Mouse (Mus musculus) megakaryocyte progenitor cell, adult 5-6 weeks (primary cell): Measurements from ENCODE around the gene Gm14862. TPM values are rescaled to one million over a fixed set of nuclear protein-coding genes. Genes with fewer than 3 reads are reported as not detected.
"Not testable (repeated sequence)": the region's sequence is repeated elsewhere in the genome, so short reads cannot be mapped to it uniquely, and the experiment has no call there.

Source experiments
- ATAC-seq: replicated peaks from 2 replicates; pipeline ENCODE4 v1.8.0; 2016; ENCODE audit warnings: mild to moderate bottlenecking, moderate TSS enrichment, inconsistent platforms; ENCODE audit not compliant: poor library complexity
- total RNA-seq, 2 experiments: library from RNA; stranded (forward) in 1 of 2; stranded (reverse) in 1 of 2; fragments of 157-497, 149-512 nt in 1 of 2; fragments of 200-1000 nt in 1 of 2; gene quantifications; 2 replicates each; pipeline versions ENCODE4 v1.2.3 to v1.2.4; 2015 to 2017

Gene Gm14862
- total RNA-seq (2015) (not detected in 2 replicates), total RNA-seq (2017) (not detected in 2 replicates)

DNA sequence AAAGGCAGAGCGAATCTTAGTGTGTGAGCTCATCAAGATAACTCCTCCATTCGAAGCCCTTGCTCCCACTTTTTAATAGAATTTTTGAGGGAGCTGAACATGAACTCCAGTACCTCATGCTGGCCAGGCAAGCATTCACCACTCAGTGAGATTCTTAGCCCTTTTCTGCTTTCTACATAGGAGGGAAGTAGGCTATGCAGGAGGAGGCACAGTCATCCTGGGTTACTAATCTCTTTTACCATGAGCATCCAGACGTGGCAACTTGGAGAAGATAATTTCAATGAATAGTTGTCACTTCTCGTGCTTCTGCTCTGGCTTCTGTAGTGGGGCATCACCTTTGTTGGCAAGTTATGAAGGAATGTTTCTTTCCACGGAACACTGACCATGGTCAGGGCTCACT lies at the start of gene Gm14862:
Gene Gm14862, minus strand, starts transcription at position 134 of the 400 bp plus-strand sequence.
- peak; percentile 60 for ATAC-seq

DNA sequence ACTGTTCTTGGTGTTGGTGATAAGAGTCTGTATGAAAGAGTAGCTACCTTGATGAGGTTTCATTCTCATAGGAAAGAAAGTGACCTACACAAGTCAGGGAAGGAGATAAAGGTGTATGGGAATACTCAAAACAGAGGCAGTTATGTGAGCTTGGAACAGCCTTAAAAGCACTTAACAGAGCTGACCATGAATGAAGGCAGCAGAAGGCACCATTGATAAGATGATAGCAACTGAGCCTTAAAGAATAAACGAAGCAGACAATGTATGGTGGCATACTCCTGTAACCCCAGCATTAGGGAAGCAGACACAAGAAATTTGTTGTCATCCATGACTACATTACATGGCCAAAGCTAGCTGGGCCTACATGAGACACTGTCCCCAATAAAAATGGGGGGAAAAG lies 46.8 kb upstream of the Gm14862 start:
- 0 out of 2 replicates have a peak, but pooled peaks have one; percentile 24 for ATAC-seq

DNA sequence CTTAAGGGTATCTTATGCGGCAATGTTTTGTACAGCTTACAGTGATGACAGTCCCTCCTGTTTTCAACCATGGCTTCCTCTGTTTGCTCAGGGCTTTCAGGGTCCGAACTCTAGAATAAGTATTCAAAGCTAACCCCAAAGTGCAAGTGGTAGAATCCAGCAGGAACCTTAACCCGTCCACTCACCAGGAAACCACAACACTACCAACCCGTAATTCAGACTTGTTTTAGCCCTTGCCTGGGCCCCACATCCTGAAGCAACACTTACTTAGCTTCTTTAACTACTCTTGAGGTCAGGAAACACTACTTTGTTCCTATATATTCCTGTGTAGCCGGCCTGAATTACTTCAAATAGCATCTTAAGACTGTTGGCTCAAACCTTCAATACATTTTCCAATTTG lies 46.1 kb upstream of the Gm14862 start:
- ATAC-seq: no peak; the same call in 1 of the 2 replicates

DNA sequence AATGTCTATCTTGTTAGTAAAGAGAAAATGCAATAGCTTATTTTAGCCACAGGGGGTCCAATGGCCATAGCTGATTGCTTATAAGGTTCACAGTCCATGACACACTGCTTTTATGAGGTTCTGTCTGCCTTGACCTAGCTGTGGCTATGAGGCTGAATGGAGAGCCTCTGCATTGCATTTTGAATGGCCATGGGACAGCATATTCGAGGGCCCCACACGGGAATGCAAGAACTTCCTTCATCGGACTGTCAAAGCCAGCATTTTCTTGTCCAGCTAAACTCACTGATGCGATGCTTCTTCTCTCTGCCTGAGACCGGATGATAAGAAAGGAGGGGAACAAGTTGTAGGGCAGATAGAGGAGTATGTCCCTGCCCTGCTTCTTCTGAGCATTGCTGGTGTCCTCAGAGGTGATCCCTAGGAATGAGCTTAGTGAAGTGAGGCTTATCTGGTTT lies 41.7 kb upstream of the Gm14862 start:
- peak; percentile 97 for ATAC-seq

- ATAC-seq: not testable (repeated sequence)
Observed at GRCm38 (mm10) chrX:9293140-9293829, 36.6 kb upstream of the Gm14862 start.

GRCm38 (mm10) chrX:9283464-9283863 lies 26.8 kb upstream of the Gm14862 start, which contains the start of gene H2al1m:
Gene H2al1m (plus strand): TSS chrX:9283764.
- ATAC-seq: not testable (repeated sequence)

GRCm38 (mm10) chrX:9274321-9274720 lies 17.6 kb upstream of the Gm14862 start:
- ATAC-seq: no peak

GRCm38 (mm10) chrX:9273377-9274002 lies 16.8 kb upstream of the Gm14862 start:
- no peak for ATAC-seq

DNA sequence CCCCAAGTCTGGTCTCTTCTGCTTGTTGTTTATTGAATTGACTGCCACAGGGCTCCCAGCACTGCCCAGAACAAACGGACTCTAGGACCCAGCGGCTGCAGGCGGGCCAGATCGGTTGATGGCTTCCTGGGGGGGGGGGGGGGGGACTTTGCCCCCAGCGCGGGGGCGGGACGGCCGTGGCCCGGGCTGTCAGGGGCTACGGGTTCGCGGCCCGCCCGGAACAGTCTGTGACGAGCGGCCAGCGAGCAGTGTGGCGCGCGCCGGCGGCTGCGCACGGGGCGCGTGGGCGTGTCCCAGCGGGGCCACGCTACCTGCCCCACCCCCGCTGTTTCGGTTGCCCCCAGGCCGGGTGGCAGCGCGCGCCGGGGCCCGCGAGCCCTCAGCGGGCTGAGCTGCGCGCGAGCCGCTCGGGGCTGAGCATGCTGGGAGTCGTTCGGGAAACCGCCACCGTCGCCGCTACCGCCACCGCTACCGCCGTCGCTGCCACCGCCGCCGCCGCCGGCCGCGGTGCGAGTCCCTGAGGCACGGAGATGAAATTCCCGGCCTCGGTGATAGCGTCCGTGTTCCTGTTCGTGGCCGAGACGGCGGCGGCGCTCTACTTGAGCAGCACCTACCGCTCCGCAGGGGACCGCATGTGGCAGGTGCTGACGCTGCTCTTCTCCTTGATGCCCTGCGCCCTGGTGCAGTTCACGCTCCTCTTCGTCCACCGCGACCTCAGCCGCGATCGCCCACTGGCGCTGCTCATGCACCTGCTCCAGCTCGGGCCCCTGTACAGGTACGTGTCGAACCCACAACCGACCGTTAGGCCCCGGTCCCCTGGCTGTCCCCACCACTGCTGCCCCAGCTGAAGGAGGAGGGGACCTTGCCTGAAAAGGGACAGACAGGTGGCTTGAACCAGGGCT lies 16.0 kb upstream of the Gm14862 start, which contains the start of gene Xk:
Gene Xk, plus strand, starts transcription at position 297 of the 902 bp plus-strand sequence.
- peak; percentile 74 for ATAC-seq

GRCm38 (mm10) chrX:9271947-9272459 lies 15.3 kb upstream of the Gm14862 start:
- no peak; the same call in 1 of the 2 replicates for ATAC-seq

DNA sequence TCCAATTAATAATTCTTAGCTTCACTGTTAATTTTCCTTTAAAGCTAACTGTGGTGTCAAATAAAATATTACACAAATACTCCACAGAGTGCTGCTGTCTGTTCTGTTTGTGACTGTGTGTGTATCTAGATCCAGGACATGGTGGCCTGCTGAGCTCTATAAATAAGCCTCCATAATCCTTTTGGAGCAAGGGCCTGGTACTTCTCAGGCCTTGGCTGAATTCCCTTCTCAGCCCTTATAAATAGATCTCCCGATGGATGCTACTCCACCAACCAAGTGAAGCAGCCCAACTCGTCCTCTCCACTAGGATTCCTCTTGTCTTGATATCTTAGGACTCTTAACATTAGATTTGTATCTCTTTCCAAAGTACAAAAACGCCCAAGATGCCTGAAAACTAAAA lies 14.4 kb upstream of the Gm14862 start:
- no peak for ATAC-seq

DNA sequence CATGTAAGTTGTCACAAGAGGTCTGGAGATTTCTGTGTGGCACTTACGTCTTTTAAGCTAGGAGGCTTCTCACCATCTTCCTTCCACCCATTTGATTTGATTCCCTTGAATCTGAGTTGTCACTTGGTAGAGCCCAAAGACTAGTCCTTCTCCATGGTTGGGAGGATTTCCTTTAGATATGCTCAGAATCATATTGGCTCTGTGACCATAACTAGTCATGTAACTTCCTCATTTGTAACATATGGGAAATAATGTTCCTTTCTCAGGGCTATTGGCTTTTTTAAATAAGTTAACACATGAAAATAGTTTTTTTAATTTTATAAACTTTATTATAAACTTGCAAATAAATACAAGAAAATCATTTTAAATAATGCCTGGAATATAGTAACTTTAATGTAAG lies 2.6 kb upstream of the Gm14862 start:
- ATAC-seq: no peak

- no peak for ATAC-seq
Observed at GRCm38 (mm10) chrX:9257831-9258230, 1.1 kb upstream of the Gm14862 start.

DNA sequence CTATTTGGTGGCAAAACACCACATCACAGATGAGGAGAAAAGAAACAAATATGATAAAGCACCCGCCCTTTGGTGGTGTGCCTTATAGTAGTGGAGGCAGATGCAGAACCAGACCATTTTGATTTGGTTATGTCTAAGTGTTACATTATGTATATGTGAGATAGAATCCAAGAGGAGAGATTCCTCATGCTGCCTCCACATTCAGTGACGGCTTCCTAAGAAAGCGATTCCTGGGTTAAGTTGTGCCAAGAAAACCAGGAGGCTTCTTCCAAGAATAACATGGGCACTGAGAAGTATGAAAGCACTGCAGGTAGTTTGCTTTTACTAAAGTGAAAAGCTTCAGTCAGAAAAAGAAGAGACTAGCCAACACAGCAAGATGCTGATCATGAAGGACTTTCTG lies 1.8 kb downstream of the Gm14862 start:
- no peak for ATAC-seq

DNA sequence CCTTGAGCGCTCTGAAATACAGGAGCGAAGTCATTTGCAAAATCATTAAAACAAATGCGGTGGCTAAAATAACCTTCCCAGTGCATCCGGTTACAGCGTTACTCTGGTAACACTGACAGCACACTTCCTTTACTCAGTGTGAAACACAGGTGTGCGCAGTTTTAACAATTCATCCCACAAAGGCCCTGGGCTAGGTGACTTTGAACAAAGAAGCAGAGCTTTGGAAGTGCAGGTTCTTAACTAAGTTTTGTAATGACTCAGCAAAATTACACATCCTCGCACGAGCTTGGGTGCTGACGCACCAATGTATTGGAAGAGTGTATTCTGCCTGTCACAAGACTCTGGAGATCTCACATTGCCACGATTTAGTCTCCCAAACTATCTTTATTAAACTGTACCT lies 2.7 kb downstream of the Gm14862 start:
- peak; percentile 68 for ATAC-seq

DNA sequence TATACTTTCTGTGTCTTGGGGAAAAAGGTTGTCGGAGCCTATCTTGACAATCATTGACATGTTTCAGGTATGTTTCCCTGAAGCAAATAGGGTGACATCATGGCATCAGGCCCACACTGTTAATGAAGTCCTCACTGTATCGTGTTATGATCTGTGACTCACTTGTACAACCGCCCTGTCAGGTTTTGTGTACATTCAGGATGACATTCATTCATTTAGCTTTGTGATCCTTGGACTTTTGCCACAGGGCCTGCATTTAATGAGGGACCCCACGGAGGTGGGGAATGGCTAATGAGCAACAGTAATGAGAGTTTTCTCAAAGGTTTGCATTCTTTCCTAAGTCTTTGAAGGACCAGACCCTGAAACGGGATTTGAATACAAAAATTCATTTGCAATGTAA lies 7.8 kb downstream of the Gm14862 start:
- ATAC-seq: no peak

DNA sequence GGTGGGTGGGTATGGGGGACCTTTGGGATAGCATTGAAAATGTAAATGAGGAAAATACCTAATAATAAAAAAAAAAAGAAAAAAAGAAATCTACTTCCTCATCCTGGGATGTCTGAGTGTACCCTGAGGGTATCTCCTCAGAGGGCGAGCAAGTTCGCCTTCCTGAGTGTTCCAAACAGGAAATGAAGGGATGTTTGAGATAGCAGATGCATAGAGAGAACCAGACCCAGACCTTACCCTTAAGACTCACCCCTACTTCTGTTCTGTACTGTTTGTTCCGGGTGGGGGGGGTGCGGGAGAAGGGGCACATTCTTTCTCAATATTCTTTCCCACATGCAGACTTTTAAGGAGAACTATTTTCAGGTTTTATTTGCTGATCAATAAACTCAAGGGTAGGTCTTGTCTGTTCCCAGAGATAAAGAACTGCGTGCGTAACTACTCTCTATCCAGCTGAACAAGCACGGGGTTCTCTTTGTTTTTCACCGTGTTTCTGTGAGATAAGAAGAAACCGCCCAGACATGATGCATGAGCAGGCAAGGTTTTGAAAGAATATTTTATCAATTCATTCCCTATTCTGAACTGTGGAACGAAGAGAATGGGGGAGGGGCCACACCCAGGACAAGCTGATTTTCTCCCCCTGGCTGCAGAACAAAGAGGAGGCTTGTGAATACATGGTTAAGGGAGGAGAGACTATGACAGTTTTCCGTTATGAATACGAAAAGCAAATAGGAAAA lies 11.9 kb downstream of the Gm14862 start:
- peak; percentile 93 for ATAC-seq

GRCm38 (mm10) chrX:9243381-9243864 lies 13.3 kb downstream of the Gm14862 start:
- ATAC-seq: peak; percentile 17; the same call in 1 of the 2 replicates

DNA sequence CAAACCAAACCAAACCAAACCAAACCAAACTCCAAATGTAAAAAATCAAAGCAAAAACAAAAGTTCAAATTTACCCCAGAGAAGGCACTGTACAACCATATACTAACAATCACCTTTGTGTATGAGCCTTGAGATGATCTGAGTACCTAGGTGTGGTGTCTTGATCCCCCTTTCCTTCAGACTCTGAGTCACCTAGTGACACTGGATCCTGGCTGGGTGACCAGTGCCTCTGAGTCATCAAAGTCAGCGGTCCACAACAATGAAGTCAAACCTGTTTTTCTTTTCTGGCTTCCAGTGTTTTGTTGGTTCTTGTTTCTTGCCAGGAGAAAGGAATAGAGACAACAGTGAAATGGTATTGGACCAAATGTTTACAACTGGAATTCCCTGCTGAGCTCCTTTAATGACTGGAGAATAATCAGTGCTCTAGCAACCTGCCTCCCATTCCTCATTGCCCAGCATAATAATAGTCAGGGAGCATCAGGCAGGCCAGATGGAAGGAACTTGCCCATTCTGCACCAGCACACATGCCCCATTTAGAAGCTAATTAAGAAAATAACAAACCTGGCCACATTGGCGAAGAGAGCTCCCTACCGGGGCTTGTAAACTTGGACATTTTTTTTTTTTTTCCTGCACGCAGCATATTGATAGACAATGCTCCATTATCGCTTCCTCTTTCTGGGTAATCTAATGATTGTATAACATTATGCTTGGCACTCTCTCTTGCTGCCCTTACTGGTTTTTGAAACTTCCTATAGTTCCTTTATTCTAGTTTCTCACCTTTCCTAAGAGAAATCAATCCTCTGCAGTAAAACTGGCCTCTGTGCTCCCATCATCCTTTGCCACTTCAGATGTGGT lies 15.7 kb downstream of the Gm14862 start:
- ATAC-seq: no peak
